Mouse (Mus musculus): ENCODE measurements at regions not wholly inside any gene's neighbourhood (a gene's known extent, or its start where the extent isn't known, plus 50 kb on each side); places are given as distances from the start of the nearest gene placed in this dataset.

DNA sequence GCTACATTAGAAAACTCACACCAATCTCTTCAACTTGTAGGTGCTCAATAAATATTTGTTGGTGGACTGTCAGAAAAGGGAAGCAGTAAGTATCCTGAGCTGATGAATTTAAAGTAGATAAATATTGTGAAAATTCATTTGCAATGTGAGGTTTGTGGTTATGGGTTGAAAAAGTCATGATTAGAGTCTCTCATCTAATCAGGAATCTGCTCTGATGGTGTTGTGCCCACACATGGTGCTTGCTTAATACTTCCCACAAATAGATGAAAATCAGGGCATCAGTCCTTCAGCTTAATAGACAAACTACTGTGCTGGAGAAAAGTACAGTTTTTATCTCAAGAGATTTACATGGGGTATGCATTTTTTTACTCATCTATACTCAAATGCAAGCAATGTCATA lies 59.9 kb downstream of the S1pr1 start:
- DNase-seq (ENCODE audit: low spot score), result no peak
- no peak overlapping the region for H3K4me3 ChIP-seq
- no peaks in the 10 kb centered on the region for H3K27me3 ChIP-seq (ENCODE audit: low read depth, poor library complexity, severe bottlenecking)
- H3K36me3 ChIP-seq, result no peaks in the 10 kb centered on the region
- no peaks in the 10 kb centered on the region for H3K4me1 ChIP-seq
- no peak overlapping the region for H3K27ac ChIP-seq (replicated peaks)
- no peaks in the 10 kb centered on the region for H3K9me3 ChIP-seq (replicated peaks)

DNA sequence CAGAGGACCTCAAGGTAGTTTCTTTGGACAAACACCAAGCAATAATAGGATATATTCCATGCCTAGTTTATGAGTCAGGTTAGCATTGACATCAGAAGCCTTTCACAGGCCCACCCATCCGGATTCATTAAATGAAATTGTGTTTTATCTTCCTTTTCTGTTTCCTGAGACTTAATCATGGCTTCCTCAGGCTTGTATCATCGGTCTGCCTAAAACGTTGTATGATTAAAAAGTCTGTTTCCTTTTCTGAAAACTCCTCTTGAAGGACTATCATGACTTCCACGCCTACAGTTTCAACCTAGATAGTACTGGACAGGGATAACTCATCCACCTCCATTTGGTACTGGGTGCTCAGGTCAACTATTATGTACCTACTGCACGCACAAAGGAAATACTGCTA lies 62.6 kb downstream of the S1pr1 start:
- H3K9me3 ChIP-seq (replicated peaks), result no peaks in the 10 kb centered on the region
- 83% methylated on average over 5 of the region's 5 CpGs for WGBS
- no peaks in the 10 kb centered on the region for H3K27me3 ChIP-seq (ENCODE audit: low read depth, poor library complexity, severe bottlenecking)
- H3K4me1 ChIP-seq, result no peaks in the 10 kb centered on the region
- no peak for DNase-seq (ENCODE audit: low spot score)
- H3K27ac ChIP-seq (replicated peaks), result no peak overlapping the region
- H3K4me3 ChIP-seq, result no peak overlapping the region
- H3K36me3 ChIP-seq, result no peaks in the 10 kb centered on the region

DNA sequence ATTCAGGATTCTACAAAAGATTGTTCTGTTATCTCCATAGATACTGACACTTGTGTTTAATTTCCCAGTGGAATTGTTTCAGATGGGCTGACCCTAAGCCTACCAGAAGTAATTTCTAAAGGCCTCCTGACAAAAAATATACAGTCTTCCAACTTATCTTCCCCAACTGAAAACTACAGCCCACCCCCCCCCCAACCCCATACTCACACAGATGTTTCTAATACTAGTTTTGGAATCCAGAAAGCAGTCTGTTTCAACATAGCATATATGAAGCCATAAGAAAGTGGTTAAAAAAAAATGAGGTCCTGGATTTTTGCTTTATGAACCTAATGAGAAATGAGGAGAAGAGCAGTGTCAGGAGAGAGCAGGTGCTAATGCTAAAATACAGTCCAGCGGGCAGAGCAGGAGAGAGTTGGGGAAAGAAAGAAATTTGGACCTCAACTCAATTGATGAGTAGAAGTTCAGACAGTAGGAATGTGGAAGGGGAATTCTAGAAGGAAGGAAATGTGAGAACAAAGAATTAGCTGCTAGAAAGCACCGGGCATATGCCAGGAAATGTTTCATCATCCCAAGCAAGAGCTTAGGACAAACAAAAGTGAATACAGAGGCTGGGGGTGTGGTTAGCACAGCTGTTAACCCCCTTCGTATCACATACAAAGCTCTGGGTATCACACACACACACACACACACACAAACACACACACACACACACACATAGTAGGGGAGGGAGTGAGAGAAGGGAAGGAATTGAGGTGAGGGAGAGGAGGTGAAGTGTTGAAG lies 65.3 kb downstream of the S1pr1 start:
- Histone ChIP-seq H3K4me1 (no peaks in the 10 kb centered on the region), H3K27ac (replicated peaks) (no peak overlapping the region), H3K9me3 (replicated peaks) (no peaks in the 10 kb centered on the region), H3K36me3 (no peaks in the 10 kb centered on the region), H3K27me3 (ENCODE audit: low read depth, poor library complexity, severe bottlenecking) (no peaks in the 10 kb centered on the region), H3K4me3 (no peak overlapping the region)
- 82% methylated on average over 3 of the region's 3 CpGs for WGBS
- DNase-seq (ENCODE audit: low spot score), result no peak

DNA sequence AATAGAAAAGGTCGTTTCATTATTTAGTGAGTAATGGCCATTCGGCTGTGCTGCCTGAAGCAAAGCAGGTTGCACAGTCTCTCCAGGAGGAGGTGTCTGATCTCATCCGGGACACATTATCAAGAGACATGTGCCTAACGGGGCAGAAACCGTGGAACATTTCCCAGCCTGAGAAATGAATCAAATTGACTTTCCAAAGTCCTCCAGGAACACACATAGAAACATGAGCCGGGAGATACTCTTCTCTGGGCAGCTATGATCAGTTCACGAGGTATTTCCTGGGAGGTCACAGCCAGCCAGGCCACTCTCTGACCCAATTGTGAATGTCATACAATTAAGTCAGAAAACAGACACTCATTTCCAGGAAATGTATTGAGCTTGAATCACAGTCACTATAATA lies 67.9 kb downstream of the S1pr1 start:
- 85% methylated on average over 7 of the region's 7 CpGs for WGBS
- Histone ChIP-seq H3K9me3 (replicated peaks) (no peaks in the 10 kb centered on the region), H3K4me1 (peaks cover 6% of the 10 kb centered on the region), H3K4me3 (no peak overlapping the region), H3K36me3 (no peaks in the 10 kb centered on the region), H3K27ac (replicated peaks) (no peak overlapping the region), H3K27me3 (ENCODE audit: low read depth, poor library complexity, severe bottlenecking) (no peaks in the 10 kb centered on the region)
- DNase-seq (ENCODE audit: low spot score), result no peak

DNA sequence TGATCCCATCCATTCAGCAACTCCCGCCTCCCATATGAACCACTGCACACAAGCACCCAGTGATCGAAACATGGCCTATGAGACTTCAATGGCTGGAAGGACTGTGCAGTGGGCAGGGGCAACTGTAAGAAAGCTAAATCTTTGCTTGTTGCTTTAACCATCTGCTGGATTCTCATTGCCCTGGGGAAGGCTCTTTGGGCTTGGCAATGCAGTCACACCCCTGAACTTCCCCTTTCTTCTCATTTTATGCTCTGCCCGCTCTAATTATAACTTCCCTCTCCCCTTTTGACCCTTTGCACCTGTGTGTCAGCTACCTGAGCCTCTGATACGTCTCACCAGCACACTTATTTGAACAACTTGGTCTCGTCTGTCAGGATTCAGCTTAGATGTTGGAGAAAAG lies 70.6 kb downstream of the S1pr1 start:
- 86% methylated on average over 5 of the region's 5 CpGs for WGBS

DNA sequence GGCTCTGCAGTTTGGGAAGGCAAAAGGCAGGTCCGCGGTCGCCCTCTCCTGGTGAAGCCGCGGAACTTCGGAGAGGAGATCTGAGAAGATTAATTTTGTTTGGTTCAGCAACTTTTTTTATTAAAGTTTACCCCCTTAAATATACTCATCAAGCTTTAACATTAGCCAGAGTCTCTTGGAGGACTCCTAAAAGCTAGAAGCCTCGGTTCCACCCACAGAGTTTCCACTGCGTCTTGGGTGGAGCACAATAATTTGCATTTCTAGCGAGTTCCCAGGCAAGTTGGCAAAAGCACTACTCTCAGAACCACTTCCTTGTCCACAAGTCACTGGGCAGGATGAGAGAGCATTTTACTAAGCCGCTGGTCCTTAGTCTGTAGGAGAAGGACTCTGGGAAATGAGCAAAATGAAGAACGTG lies 72.0 kb downstream of the S1pr1 start:
- H3K9me3 ChIP-seq (replicated peaks), result no peaks in the 10 kb centered on the region
- no peaks in the 10 kb centered on the region for H3K27me3 ChIP-seq (ENCODE audit: low read depth, poor library complexity, severe bottlenecking)
- peak overlapping the region; percentile 61 for H3K4me3 ChIP-seq
- peak overlapping the region; percentile 88 for H3K27ac ChIP-seq (replicated peaks)
- peak; percentile 84 for DNase-seq (ENCODE audit: low spot score)
- 6% methylated on average over 11 of the region's 11 CpGs for WGBS
- no peaks in the 10 kb centered on the region for H3K36me3 ChIP-seq
- H3K4me1 ChIP-seq, result peaks cover 12% of the 10 kb centered on the region

More for the DNA sequence above, 70.6 kb downstream of the S1pr1 start:
- no peak overlapping the region for H3K27ac ChIP-seq (replicated peaks)
- H3K9me3 ChIP-seq (replicated peaks), result no peaks in the 10 kb centered on the region
- H3K4me1 ChIP-seq, result peaks cover 12% of the 10 kb centered on the region
- no peak overlapping the region for H3K4me3 ChIP-seq
- H3K36me3 ChIP-seq, result no peaks in the 10 kb centered on the region
- DNase-seq (ENCODE audit: low spot score), result no peak
- H3K27me3 ChIP-seq (ENCODE audit: low read depth, poor library complexity, severe bottlenecking), result no peaks in the 10 kb centered on the region

DNA sequence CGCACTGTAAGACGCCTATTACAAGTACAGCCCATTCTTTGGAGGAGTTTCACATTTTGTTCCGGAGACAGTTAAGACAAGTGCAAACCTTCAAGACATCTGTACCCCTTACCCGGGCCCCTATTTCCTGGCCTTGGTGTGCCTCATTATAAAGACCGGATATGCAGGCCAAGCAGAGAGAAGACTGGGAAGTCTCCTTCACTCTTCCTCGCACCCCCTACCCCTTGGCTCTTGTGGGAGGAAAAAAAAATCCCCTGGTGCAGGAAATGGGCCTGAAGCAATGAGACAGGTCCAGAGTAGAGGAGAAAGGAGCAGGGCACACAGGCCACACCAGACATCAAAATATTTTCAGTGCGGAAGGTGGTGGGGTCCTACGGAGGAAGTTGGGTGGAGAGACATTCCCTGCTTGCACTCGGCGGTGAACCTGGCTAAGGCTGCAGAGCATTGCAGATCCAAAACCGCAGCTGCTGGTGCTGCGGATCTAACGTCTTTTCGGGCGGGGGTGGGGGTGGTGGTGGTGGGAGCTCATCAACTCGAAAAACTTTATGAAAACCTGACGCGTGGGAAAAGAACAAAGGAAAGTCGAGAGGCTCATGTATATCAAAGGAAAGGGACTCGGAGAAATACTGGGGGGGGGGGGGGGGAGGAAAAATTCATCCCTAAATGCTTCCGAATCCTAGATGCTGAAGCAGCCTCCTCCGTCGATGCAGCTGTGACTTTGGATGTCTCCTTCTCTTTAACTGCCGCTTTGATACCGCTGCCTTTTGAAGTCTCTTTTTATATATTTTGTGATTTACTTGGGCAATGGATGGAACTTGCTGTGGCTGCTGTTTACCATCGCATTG lies 72.6 kb downstream of the S1pr1 start:
- Histone ChIP-seq H3K27ac (replicated peaks) (peak overlapping the region; percentile 88), H3K36me3 (no peaks in the 10 kb centered on the region), H3K4me1 (peaks cover 12% of the 10 kb centered on the region), H3K4me3 (peak overlapping the region; percentile 61), H3K9me3 (replicated peaks) (no peaks in the 10 kb centered on the region), H3K27me3 (ENCODE audit: low read depth, poor library complexity, severe bottlenecking) (no peaks in the 10 kb centered on the region)
- peak; percentile 55 for DNase-seq (ENCODE audit: low spot score)
- 10% methylated on average over 26 of the region's 26 CpGs for WGBS

DNA sequence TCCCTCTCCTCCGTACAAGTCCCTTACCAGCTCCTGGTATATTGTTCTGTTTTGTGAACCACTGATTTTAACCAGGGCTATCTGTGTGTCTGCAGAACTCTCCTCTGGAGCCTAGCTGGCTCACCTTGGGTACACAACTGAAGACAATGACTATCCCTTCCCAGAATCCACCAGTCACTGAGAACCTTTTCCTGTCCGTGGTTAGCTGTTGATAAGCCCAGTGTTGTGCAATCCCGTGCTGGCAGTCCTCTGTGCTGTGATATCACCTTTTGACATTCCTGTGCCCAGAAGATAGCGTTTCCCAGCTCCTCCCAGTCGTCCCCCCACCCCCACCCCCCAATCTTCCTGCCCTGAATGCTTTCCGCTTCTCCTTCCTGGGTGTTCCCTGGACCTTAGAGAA lies 73.5 kb downstream of the S1pr1 start:
- WGBS, result 58% methylated on average over 6 of the region's 6 CpGs
- Histone ChIP-seq H3K9me3 (replicated peaks) (no peaks in the 10 kb centered on the region), H3K27ac (replicated peaks) (0 out of 2 replicates have a peak overlapping the region, but pooled peaks have one; percentile 88), H3K4me3 (no peak overlapping the region), H3K36me3 (no peaks in the 10 kb centered on the region), H3K4me1 (peaks cover 12% of the 10 kb centered on the region), H3K27me3 (ENCODE audit: low read depth, poor library complexity, severe bottlenecking) (no peaks in the 10 kb centered on the region)
- DNase-seq (ENCODE audit: low spot score), result peak; percentile 15

DNA sequence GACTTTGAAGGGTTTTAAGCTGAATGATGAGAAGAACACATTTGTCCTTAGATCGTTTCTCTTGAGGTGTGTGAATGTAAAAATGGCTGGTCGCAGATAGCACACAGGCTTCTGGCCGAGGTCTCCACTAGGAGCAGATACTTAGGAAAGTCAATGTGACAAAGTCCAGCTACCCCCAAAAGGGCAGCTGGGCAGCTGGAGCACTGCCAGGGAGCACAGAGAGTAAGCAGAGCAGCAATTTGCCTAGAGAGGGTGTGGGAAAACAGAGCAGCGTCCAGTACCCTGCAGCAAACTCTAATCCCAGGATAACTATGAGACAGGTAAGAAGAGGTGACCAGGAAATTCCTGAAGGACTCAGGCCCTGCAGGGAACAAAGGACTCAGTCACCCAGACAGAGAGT lies 79.4 kb downstream of the S1pr1 start:
- Histone ChIP-seq H3K9me3 (replicated peaks) (no peaks in the 10 kb centered on the region), H3K4me3 (no peak overlapping the region), H3K27ac (replicated peaks) (no peak overlapping the region), H3K4me1 (peaks cover 16% of the 10 kb centered on the region), H3K36me3 (no peaks in the 10 kb centered on the region), H3K27me3 (ENCODE audit: low read depth, poor library complexity, severe bottlenecking) (no peaks in the 10 kb centered on the region)
- DNase-seq (ENCODE audit: low spot score), result no peak
- WGBS, result 90% methylated on average over 4 of the region's 4 CpGs

DNA sequence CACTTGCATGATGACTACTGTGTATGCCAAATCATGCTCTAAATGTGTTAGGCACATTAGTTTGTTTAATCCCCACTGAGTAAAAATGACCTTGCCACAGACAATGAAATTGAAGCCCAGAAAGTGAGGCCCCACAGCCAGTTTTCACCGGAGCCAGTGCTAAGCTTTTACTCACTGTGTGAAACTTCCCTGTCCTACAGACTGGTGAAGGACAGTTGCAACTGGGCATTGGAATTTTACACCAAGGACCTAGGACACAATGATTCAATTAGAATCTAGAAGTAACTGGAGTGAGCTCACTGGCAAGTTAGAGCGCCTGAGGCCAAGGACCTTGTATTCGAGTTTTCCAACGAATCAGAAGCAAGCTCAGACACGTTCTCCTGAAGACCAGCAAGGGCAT lies 79.8 kb downstream of the S1pr1 start:
- no peaks in the 10 kb centered on the region for H3K36me3 ChIP-seq
- no peaks in the 10 kb centered on the region for H3K9me3 ChIP-seq (replicated peaks)
- H3K4me3 ChIP-seq, result no peak overlapping the region
- 89% methylated on average over 5 of the region's 5 CpGs for WGBS
- H3K27ac ChIP-seq (replicated peaks), result no peak overlapping the region
- no peaks in the 10 kb centered on the region for H3K27me3 ChIP-seq (ENCODE audit: low read depth, poor library complexity, severe bottlenecking)
- H3K4me1 ChIP-seq, result peaks cover 16% of the 10 kb centered on the region
- DNase-seq (ENCODE audit: low spot score), result no peak

DNA sequence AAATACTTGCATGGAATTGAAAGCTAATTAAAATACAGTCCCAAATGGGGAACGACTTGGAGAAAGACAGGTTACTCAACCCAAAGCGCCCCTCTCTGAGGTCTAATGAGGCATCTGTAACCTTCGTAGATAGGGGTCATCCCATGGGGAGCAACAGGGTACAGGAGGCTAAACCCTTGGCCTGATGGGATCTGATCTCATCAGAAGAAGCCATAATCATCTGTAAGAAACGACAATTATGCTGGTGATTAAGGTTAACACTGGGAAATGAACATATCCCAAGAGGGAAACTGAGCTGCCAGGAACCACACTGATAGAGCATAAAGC lies 82.5 kb downstream of the S1pr1 start:
- H3K9me3 ChIP-seq (replicated peaks), result no peaks in the 10 kb centered on the region
- 77% methylated on average over 4 of the region's 4 CpGs for WGBS
- H3K27me3 ChIP-seq (ENCODE audit: low read depth, poor library complexity, severe bottlenecking), result no peaks in the 10 kb centered on the region
- no peaks in the 10 kb centered on the region for H3K36me3 ChIP-seq
- peak overlapping the region; percentile 80 for H3K27ac ChIP-seq (replicated peaks)
- no peak for DNase-seq (ENCODE audit: low spot score)
- no peak overlapping the region for H3K4me3 ChIP-seq
- H3K4me1 ChIP-seq, result peaks cover 16% of the 10 kb centered on the region

DNA sequence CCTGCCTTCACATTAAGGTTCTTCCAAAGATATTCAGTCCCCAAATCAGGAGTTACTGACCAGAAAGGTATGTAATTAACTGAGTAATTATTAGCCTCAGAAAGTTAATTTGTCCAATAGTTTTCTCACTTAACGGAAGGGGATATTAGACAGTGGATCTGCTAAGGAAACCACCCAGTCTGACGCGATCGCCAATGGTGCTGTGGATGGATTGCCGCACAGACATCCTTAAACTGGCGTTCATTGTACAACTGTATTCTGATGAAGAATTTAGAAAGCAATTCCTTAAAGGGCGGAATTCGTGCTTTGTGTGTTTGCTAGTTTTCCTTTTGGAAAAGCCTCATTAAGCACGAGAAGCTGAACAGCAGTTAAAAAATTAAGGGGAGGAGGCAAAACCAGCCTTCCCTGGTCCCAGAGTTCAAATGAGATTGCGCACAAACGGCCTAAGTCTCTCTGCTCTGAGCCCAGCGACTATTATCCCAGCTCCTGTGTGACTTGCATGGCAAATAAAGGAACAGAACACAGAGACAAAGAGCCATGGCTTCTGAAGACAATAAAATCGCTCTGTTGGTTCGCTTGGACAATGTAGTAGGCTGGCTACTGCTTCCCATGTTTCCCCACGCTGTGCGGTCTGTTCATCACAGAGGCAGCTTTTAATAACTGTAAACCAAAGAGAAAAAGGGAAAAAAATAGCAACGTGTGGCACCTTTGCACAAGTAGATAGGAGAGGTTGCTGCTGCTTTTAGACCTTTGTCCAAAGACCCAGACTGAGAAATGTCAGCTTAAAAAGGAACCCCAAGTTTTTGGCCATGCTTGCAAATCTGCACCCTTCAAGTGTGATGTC lies 83.1 kb downstream of the S1pr1 start:
- Histone ChIP-seq H3K4me1 (peaks cover 16% of the 10 kb centered on the region), H3K27me3 (ENCODE audit: low read depth, poor library complexity, severe bottlenecking) (no peaks in the 10 kb centered on the region), H3K4me3 (no peak overlapping the region), H3K27ac (replicated peaks) (peak overlapping the region; percentile 80), H3K9me3 (replicated peaks) (no peaks in the 10 kb centered on the region), H3K36me3 (no peaks in the 10 kb centered on the region)
- WGBS, result 74% methylated on average over 17 of the region's 17 CpGs
- peak; percentile 21 for DNase-seq (ENCODE audit: low spot score)

Data from midbrain, embryonic 10.5 days (tissue).